Mouse (Mus musculus): ENCODE measurements around the gene Ak4. TPM values are rescaled to one million over a fixed set of nuclear protein-coding genes. Genes with fewer than 3 reads are reported as not detected.

Gene Ak4
- polyA plus RNA-seq, 1 experiment from 2014 or later, result 25.0 TPM

GRCm38 (mm10) chr4:101449344-101449743 lies 30.3 kb downstream of the Ak4 start:
- H3K36me3 ChIP-seq (replicated peaks), result peaks cover 46% of the 10 kb centered on the region
- no peaks in the 10 kb centered on the region for H3K9me3 ChIP-seq
- no peaks in the 10 kb centered on the region for H3K4me1 ChIP-seq
- H3K4me3 ChIP-seq, result no peak overlapping the region
- H3K27me3 ChIP-seq (replicated peaks; ENCODE audit: low read depth, poor library complexity, severe bottlenecking), result no peaks in the 10 kb centered on the region
- no peak overlapping the region for H3K27ac ChIP-seq (replicated peaks)
- 92% methylated on average over 7 of the region's 7 CpGs for WGBS
- no peak for DNase-seq (ENCODE audit: low spot score)

GRCm38 (mm10) chr4:101450150-101450780 lies 31.2 kb downstream of the Ak4 start:
- 93% methylated on average over 20 of the region's 20 CpGs for WGBS
- Histone ChIP-seq H3K9me3 (no peaks in the 10 kb centered on the region), H3K4me1 (no peaks in the 10 kb centered on the region), H3K4me3 (no peak overlapping the region), H3K36me3 (replicated peaks) (peaks cover 48% of the 10 kb centered on the region), H3K27me3 (replicated peaks; ENCODE audit: low read depth, poor library complexity, severe bottlenecking) (no peaks in the 10 kb centered on the region), H3K27ac (replicated peaks) (no peak overlapping the region)
- no peak for DNase-seq (ENCODE audit: low spot score)

GRCm38 (mm10) chr4:101451089-101451488 lies 32.0 kb downstream of the Ak4 start:
- Histone ChIP-seq H3K4me3 (no peak overlapping the region), H3K4me1 (no peaks in the 10 kb centered on the region), H3K27me3 (replicated peaks; ENCODE audit: low read depth, poor library complexity, severe bottlenecking) (no peaks in the 10 kb centered on the region), H3K9me3 (no peaks in the 10 kb centered on the region), H3K36me3 (replicated peaks) (peaks cover 46% of the 10 kb centered on the region), H3K27ac (replicated peaks) (no peak overlapping the region)
- DNase-seq (ENCODE audit: low spot score), result no peak
- WGBS, result 97% methylated on average over 4 of the region's 4 CpGs

GRCm38 (mm10) chr4:101452829-101453228 lies 33.8 kb downstream of the Ak4 start:
- 93% methylated on average over 9 of the region's 9 CpGs for WGBS

GRCm38 (mm10) chr4:101457176-101457575 lies 38.1 kb downstream of the Ak4 start:
- DNase-seq (ENCODE audit: low spot score), result no peak
- no peaks in the 10 kb centered on the region for H3K27me3 ChIP-seq (replicated peaks; ENCODE audit: low read depth, poor library complexity, severe bottlenecking)
- no peaks in the 10 kb centered on the region for H3K9me3 ChIP-seq
- peaks cover 30% of the 10 kb centered on the region for H3K36me3 ChIP-seq (replicated peaks)
- no peak overlapping the region for H3K27ac ChIP-seq (replicated peaks)
- 0 out of 2 replicates have a peak, but pooled peaks cover 4% of the 10 kb centered on the region for H3K4me1 ChIP-seq
- 93% methylated on average over 8 of the region's 8 CpGs for WGBS
- no peak overlapping the region for H3K4me3 ChIP-seq

More at GRCm38 (mm10) chr4:101452829-101453228, 33.8 kb downstream of the Ak4 start:
- peaks cover 39% of the 10 kb centered on the region for H3K36me3 ChIP-seq (replicated peaks)
- no peaks in the 10 kb centered on the region for H3K27me3 ChIP-seq (replicated peaks; ENCODE audit: low read depth, poor library complexity, severe bottlenecking)
- 0 out of 2 replicates have a peak, but pooled peaks cover 4% of the 10 kb centered on the region for H3K4me1 ChIP-seq
- no peak overlapping the region for H3K4me3 ChIP-seq
- no peak overlapping the region for H3K27ac ChIP-seq (replicated peaks)
- H3K9me3 ChIP-seq, result no peaks in the 10 kb centered on the region
- no peak for DNase-seq (ENCODE audit: low spot score)

GRCm38 (mm10) chr4:101458341-101458740 lies 39.3 kb downstream of the Ak4 start:
- H3K27ac ChIP-seq (replicated peaks), result no peak overlapping the region
- WGBS, result 59% methylated on average over 2 of the region's 2 CpGs

GRCm38 (mm10) chr4:101459358-101459757 lies 40.3 kb downstream of the Ak4 start:
- Histone ChIP-seq H3K9me3 (no peaks in the 10 kb centered on the region), H3K4me3 (no peak overlapping the region), H3K4me1 (0 out of 2 replicates have a peak, but pooled peaks cover 4% of the 10 kb centered on the region), H3K27ac (replicated peaks) (no peak overlapping the region), H3K36me3 (replicated peaks) (peaks cover 32% of the 10 kb centered on the region), H3K27me3 (replicated peaks; ENCODE audit: low read depth, poor library complexity, severe bottlenecking) (no peaks in the 10 kb centered on the region)
- 93% methylated on average over 4 of the region's 4 CpGs for WGBS
- DNase-seq (ENCODE audit: low spot score), result no peak

More at GRCm38 (mm10) chr4:101458341-101458740, 39.3 kb downstream of the Ak4 start:
- Histone ChIP-seq H3K4me1 (0 out of 2 replicates have a peak, but pooled peaks cover 4% of the 10 kb centered on the region), H3K27me3 (replicated peaks; ENCODE audit: low read depth, poor library complexity, severe bottlenecking) (no peaks in the 10 kb centered on the region), H3K9me3 (no peaks in the 10 kb centered on the region), H3K4me3 (no peak overlapping the region), H3K36me3 (replicated peaks) (peaks cover 32% of the 10 kb centered on the region)
- DNase-seq (ENCODE audit: low spot score), result peak; percentile 34

GRCm38 (mm10) chr4:101460114-101460513 lies 41.0 kb downstream of the Ak4 start:
- Histone ChIP-seq H3K36me3 (replicated peaks) (peaks cover 37% of the 10 kb centered on the region), H3K27me3 (replicated peaks; ENCODE audit: low read depth, poor library complexity, severe bottlenecking) (no peaks in the 10 kb centered on the region), H3K9me3 (no peaks in the 10 kb centered on the region), H3K4me3 (no peak overlapping the region), H3K27ac (replicated peaks) (no peak overlapping the region), H3K4me1 (0 out of 2 replicates have a peak, but pooled peaks cover 4% of the 10 kb centered on the region)
- WGBS, result 88% methylated on average over 1 of the region's 1 CpGs
- no peak for DNase-seq (ENCODE audit: low spot score)

GRCm38 (mm10) chr4:101462065-101462464 lies 43.0 kb downstream of the Ak4 start:
- DNase-seq (ENCODE audit: low spot score), result no peak
- Histone ChIP-seq H3K27ac (replicated peaks) (no peak overlapping the region), H3K36me3 (replicated peaks) (peaks cover 44% of the 10 kb centered on the region), H3K9me3 (no peaks in the 10 kb centered on the region), H3K4me1 (0 out of 2 replicates have a peak, but pooled peaks cover 4% of the 10 kb centered on the region), H3K4me3 (no peak overlapping the region), H3K27me3 (replicated peaks; ENCODE audit: low read depth, poor library complexity, severe bottlenecking) (no peaks in the 10 kb centered on the region)
- 88% methylated on average over 2 of the region's 2 CpGs for WGBS

GRCm38 (mm10) chr4:101466264-101466663 lies 47.2 kb downstream of the Ak4 start:
- no peaks in the 10 kb centered on the region for H3K27me3 ChIP-seq (replicated peaks; ENCODE audit: low read depth, poor library complexity, severe bottlenecking)
- no peak for DNase-seq (ENCODE audit: low spot score)
- no peaks in the 10 kb centered on the region for H3K9me3 ChIP-seq
- no peak overlapping the region for H3K4me3 ChIP-seq
- WGBS, result 68% methylated on average over 3 of the region's 3 CpGs
- no peak overlapping the region for H3K27ac ChIP-seq (replicated peaks)
- H3K4me1 ChIP-seq, result no peaks in the 10 kb centered on the region
- peaks cover 35% of the 10 kb centered on the region for H3K36me3 ChIP-seq (replicated peaks)

GRCm38 (mm10) chr4:101469242-101469641 lies 50.2 kb downstream of the Ak4 start:
- Histone ChIP-seq H3K27ac (replicated peaks) (no peak overlapping the region), H3K27me3 (replicated peaks; ENCODE audit: low read depth, poor library complexity, severe bottlenecking) (no peaks in the 10 kb centered on the region), H3K36me3 (replicated peaks) (peaks cover 14% of the 10 kb centered on the region), H3K9me3 (no peaks in the 10 kb centered on the region), H3K4me3 (no peak overlapping the region), H3K4me1 (no peaks in the 10 kb centered on the region)
- WGBS, result 88% methylated on average over 5 of the region's 5 CpGs
- no peak for DNase-seq (ENCODE audit: low spot score)

GRCm38 (mm10) chr4:101470543-101470942 lies 51.5 kb downstream of the Ak4 start:
- no peaks in the 10 kb centered on the region for H3K27me3 ChIP-seq (replicated peaks; ENCODE audit: low read depth, poor library complexity, severe bottlenecking)
- WGBS, result 66% methylated on average over 5 of the region's 5 CpGs
- no peaks in the 10 kb centered on the region for H3K9me3 ChIP-seq
- DNase-seq (ENCODE audit: low spot score), result no peak
- peaks cover 3% of the 10 kb centered on the region; the same call in 1 of the 2 replicates for H3K36me3 ChIP-seq (replicated peaks)
- H3K4me1 ChIP-seq, result no peaks in the 10 kb centered on the region
- no peak overlapping the region for H3K4me3 ChIP-seq
- no peak overlapping the region for H3K27ac ChIP-seq (replicated peaks)

GRCm38 (mm10) chr4:101472767-101473166 lies 53.7 kb downstream of the Ak4 start:
- no peaks in the 10 kb centered on the region for H3K27me3 ChIP-seq (replicated peaks; ENCODE audit: low read depth, poor library complexity, severe bottlenecking)
- no peaks in the 10 kb centered on the region for H3K9me3 ChIP-seq
- 90% methylated on average over 3 of the region's 3 CpGs for WGBS
- no peak overlapping the region for H3K27ac ChIP-seq (replicated peaks)
- no peaks in the 10 kb centered on the region for H3K36me3 ChIP-seq (replicated peaks)
- DNase-seq (ENCODE audit: low spot score), result no peak
- H3K4me1 ChIP-seq, result no peaks in the 10 kb centered on the region
- H3K4me3 ChIP-seq, result no peak overlapping the region
